Mouse (Mus musculus) embryonic fibroblast, embryonic 13.5 days (primary cell): ENCODE results near the gene Hsd3b7.

Experiments
- CTCF ChIP-seq: IDR thresholded peaks from 2 replicates; pipeline ENCODE4 v1.5.1; 2011; ENCODE audit warnings: mild to moderate bottlenecking, control low read depth, low read length, moderate library complexity, borderline replicate concordance; ENCODE audit not compliant: insufficient read depth
- POLR2A ChIP-seq: IDR thresholded peaks from 2 replicates; pipeline ENCODE4 v1.6.1; 2011; ENCODE audit warnings: low read depth, mild to moderate bottlenecking, control low read depth, low read length, moderate library complexity

GRCm38 (mm10) chr7:127820836-127821509 lies 20.6 kb downstream of the Hsd3b7 start:
- TF ChIP-seq CTCF (no peak), POLR2A (no peak)
